Mouse (Mus musculus): ENCODE data around the gene Ampd2.

DNA sequence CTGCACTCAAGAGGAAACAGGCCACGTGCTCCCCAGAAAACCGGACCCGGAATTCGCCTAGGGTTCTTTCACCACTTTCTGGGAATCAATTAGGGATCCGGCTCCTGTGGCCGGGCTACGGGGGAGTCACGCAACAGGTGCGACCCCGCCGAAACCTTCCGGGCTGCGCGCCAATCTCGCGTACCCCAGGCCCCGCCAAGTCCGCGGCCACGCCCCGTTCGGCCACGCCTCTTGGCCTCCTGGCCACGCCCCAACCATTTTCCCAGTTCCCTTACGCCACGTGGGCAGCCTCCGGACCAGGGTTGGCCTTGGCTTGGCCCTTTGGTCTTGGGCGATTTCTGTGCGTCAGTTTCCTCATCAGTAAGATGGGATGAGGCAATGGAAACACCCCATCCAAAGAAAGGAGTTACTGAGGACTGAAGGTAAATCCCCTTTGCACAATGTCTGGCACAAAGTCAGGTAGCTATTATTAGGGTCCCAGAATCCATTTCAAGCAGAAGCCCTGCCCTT is at the start of gene Ampd2:
- TF ChIP-seq ZC3H11A (IDR thresholded peaks at IDR 0.05; ENCODE audit: borderline replicate concordance, low read depth, low read length) (no peak), MAFK (IDR thresholded peaks at IDR 0.05; ENCODE audit: insufficient read depth, low read depth, low read length) (no peak)

Measured in ES-E14 (cell line).